Mouse (Mus musculus): ENCODE measurements around the gene Myzap. TPM values are rescaled to one million over a fixed set of nuclear protein-coding genes. Genes with fewer than 3 reads are reported as not detected.
"Not testable (repeated sequence)": the region's sequence is repeated elsewhere in the genome, so short reads cannot be mapped to it uniquely, and the experiment has no call there.

Myzap gene
- polyA plus RNA-seq, 1 experiment from 2014 or later = 4.5 TPM

GRCm38 (mm10) chr9:71624793-71625495, 32.8 kb upstream of the Myzap start:
- DNase-seq (ENCODE audit: low spot score, missing footprints) (peak; percentile 89), ATAC-seq (ENCODE audit: low FRiP score) (no peak)
- H3K27ac ChIP-seq (ENCODE audit: low read depth, low read length) = no peak overlapping the region
- no peak overlapping the region for H3K9ac ChIP-seq (ENCODE audit: low read length)
- no peaks in the 10 kb centered on the region for H3K9me3 ChIP-seq (ENCODE audit: control insufficient read depth, low read length)
- H3K36me3 ChIP-seq (ENCODE audit: control insufficient read depth, insufficient read depth, low read length) = no peaks in the 10 kb centered on the region
- WGBS = 48% methylated on average over 10 of the region's 10 CpGs
- H3K4me3 ChIP-seq (ENCODE audit: low read depth, low read length) = no peak overlapping the region
- H3K27me3 ChIP-seq (ENCODE audit: control insufficient read depth, insufficient read depth, low read length) = no peaks in the 10 kb centered on the region
- H3K4me1 ChIP-seq (ENCODE audit: control insufficient read depth, insufficient read depth, low read length) = no peaks in the 10 kb centered on the region
- no peak overlapping the region for H3K4me2 ChIP-seq

- Histone ChIP-seq H3K9me3 (ENCODE audit: control insufficient read depth, low read length) (no peaks in the 10 kb centered on the region), H3K36me3 (ENCODE audit: control insufficient read depth, insufficient read depth, low read length) (no peaks in the 10 kb centered on the region), H3K4me2 (no peak overlapping the region), H3K4me3 (ENCODE audit: low read depth, low read length) (no peak overlapping the region), H3K27ac (ENCODE audit: low read depth, low read length) (no peak overlapping the region), H3K4me1 (ENCODE audit: control insufficient read depth, insufficient read depth, low read length) (no peaks in the 10 kb centered on the region), H3K9ac (ENCODE audit: low read length) (no peak overlapping the region), H3K27me3 (ENCODE audit: control insufficient read depth, insufficient read depth, low read length) (no peaks in the 10 kb centered on the region)
- ATAC-seq (ENCODE audit: low FRiP score) (0 out of 2 replicates have a peak, but pooled peaks have one; percentile 30), DNase-seq (ENCODE audit: low spot score, missing footprints) (no peak)
- 33% methylated on average over 4 of the region's 4 CpGs for WGBS
Measured at GRCm38 (mm10) chr9:71623871-71624569, 31.9 kb upstream of the Myzap start.

GRCm38 (mm10) chr9:71622593-71622992, 30.4 kb upstream of the Myzap start:
- WGBS = 76% methylated on average over 3 of the region's 3 CpGs
- H3K9ac ChIP-seq (ENCODE audit: low read length) = no peak overlapping the region
- H3K9me3 ChIP-seq (ENCODE audit: control insufficient read depth, low read length) = no peaks in the 10 kb centered on the region
- H3K27ac ChIP-seq (ENCODE audit: low read depth, low read length) = no peak overlapping the region
- no peaks in the 10 kb centered on the region for H3K4me1 ChIP-seq (ENCODE audit: control insufficient read depth, insufficient read depth, low read length)
- no peak overlapping the region for H3K4me3 ChIP-seq (ENCODE audit: low read depth, low read length)
- H3K36me3 ChIP-seq (ENCODE audit: control insufficient read depth, insufficient read depth, low read length) = no peaks in the 10 kb centered on the region
- ATAC-seq (ENCODE audit: low FRiP score) = no peak
- no peaks in the 10 kb centered on the region for H3K27me3 ChIP-seq (ENCODE audit: control insufficient read depth, insufficient read depth, low read length)
- no peak overlapping the region for H3K4me2 ChIP-seq
- no peak for DNase-seq (ENCODE audit: low spot score, missing footprints)

- no peak overlapping the region for H3K27ac ChIP-seq (ENCODE audit: low read depth, low read length)
- WGBS = 85% methylated on average over 4 of the region's 4 CpGs
- H3K9ac ChIP-seq (ENCODE audit: low read length) = no peak overlapping the region
- H3K27me3 ChIP-seq (ENCODE audit: control insufficient read depth, insufficient read depth, low read length) = no peaks in the 10 kb centered on the region
- no peak for DNase-seq (ENCODE audit: low spot score, missing footprints)
- H3K9me3 ChIP-seq (ENCODE audit: control insufficient read depth, low read length) = no peaks in the 10 kb centered on the region
- no peaks in the 10 kb centered on the region for H3K4me1 ChIP-seq (ENCODE audit: control insufficient read depth, insufficient read depth, low read length)
- H3K4me3 ChIP-seq (ENCODE audit: low read depth, low read length) = no peak overlapping the region
- H3K4me2 ChIP-seq = no peak overlapping the region
- no peak for ATAC-seq (ENCODE audit: low FRiP score)
- no peaks in the 10 kb centered on the region for H3K36me3 ChIP-seq (ENCODE audit: control insufficient read depth, insufficient read depth, low read length)
Measured at GRCm38 (mm10) chr9:71621968-71622367, 29.8 kb upstream of the Myzap start.

- not testable (repeated sequence) for DNase-seq (ENCODE audit: low spot score, missing footprints); H3K36me3 ChIP-seq (ENCODE audit: control insufficient read depth, insufficient read depth, low read length); H3K9me3 ChIP-seq (ENCODE audit: control insufficient read depth, low read length); H3K9ac ChIP-seq (ENCODE audit: low read length); H3K4me2 ChIP-seq; H3K27ac ChIP-seq (ENCODE audit: low read depth, low read length); H3K27me3 ChIP-seq (ENCODE audit: control insufficient read depth, insufficient read depth, low read length); H3K4me1 ChIP-seq (ENCODE audit: control insufficient read depth, insufficient read depth, low read length); H3K4me3 ChIP-seq (ENCODE audit: low read depth, low read length); ATAC-seq (ENCODE audit: low FRiP score)
- WGBS = 83% methylated on average over 5 of the region's 5 CpGs
Measured at GRCm38 (mm10) chr9:71620116-71620515, 28.0 kb upstream of the Myzap start.

GRCm38 (mm10) chr9:71617363-71617762, 25.2 kb upstream of the Myzap start:
- Histone ChIP-seq H3K36me3 (ENCODE audit: control insufficient read depth, insufficient read depth, low read length) (no peaks in the 10 kb centered on the region), H3K4me3 (ENCODE audit: low read depth, low read length) (no peak overlapping the region), H3K4me2 (no peak overlapping the region), H3K4me1 (ENCODE audit: control insufficient read depth, insufficient read depth, low read length) (no peaks in the 10 kb centered on the region), H3K27me3 (ENCODE audit: control insufficient read depth, insufficient read depth, low read length) (no peaks in the 10 kb centered on the region), H3K9me3 (ENCODE audit: control insufficient read depth, low read length) (no peaks in the 10 kb centered on the region), H3K9ac (ENCODE audit: low read length) (no peak overlapping the region), H3K27ac (ENCODE audit: low read depth, low read length) (no peak overlapping the region)
- 54% methylated on average over 8 of the region's 8 CpGs for WGBS
- no peak for ATAC-seq (ENCODE audit: low FRiP score)
- no peak for DNase-seq (ENCODE audit: low spot score, missing footprints)

GRCm38 (mm10) chr9:71616185-71616584, 24.0 kb upstream of the Myzap start:
- ATAC-seq (ENCODE audit: low FRiP score) (peak; percentile 24; the same call in 1 of the 2 replicates), DNase-seq (ENCODE audit: low spot score, missing footprints) (peak; percentile 98)
- Histone ChIP-seq H3K27ac (ENCODE audit: low read depth, low read length) (no peak overlapping the region), H3K36me3 (ENCODE audit: control insufficient read depth, insufficient read depth, low read length) (no peaks in the 10 kb centered on the region), H3K27me3 (ENCODE audit: control insufficient read depth, insufficient read depth, low read length) (no peaks in the 10 kb centered on the region), H3K4me3 (ENCODE audit: low read depth, low read length) (no peak overlapping the region), H3K9ac (ENCODE audit: low read length) (no peak overlapping the region), H3K4me1 (ENCODE audit: control insufficient read depth, insufficient read depth, low read length) (no peaks in the 10 kb centered on the region), H3K4me2 (no peak overlapping the region), H3K9me3 (ENCODE audit: control insufficient read depth, low read length) (no peaks in the 10 kb centered on the region)
- 17% methylated on average over 3 of the region's 3 CpGs for WGBS

GRCm38 (mm10) chr9:71614643-71615042, 22.5 kb upstream of the Myzap start:
- H3K9ac ChIP-seq (ENCODE audit: low read length) = no peak overlapping the region
- no peaks in the 10 kb centered on the region for H3K9me3 ChIP-seq (ENCODE audit: control insufficient read depth, low read length)
- H3K27ac ChIP-seq (ENCODE audit: low read depth, low read length) = no peak overlapping the region
- H3K4me3 ChIP-seq (ENCODE audit: low read depth, low read length) = no peak overlapping the region
- WGBS = 29% methylated on average over 2 of the region's 2 CpGs
- ATAC-seq (ENCODE audit: low FRiP score) = no peak
- H3K27me3 ChIP-seq (ENCODE audit: control insufficient read depth, insufficient read depth, low read length) = no peaks in the 10 kb centered on the region
- no peak overlapping the region for H3K4me2 ChIP-seq
- no peaks in the 10 kb centered on the region for H3K36me3 ChIP-seq (ENCODE audit: control insufficient read depth, insufficient read depth, low read length)
- DNase-seq (ENCODE audit: low spot score, missing footprints) = no peak
- H3K4me1 ChIP-seq (ENCODE audit: control insufficient read depth, insufficient read depth, low read length) = no peaks in the 10 kb centered on the region

GRCm38 (mm10) chr9:71612981-71613380, 20.8 kb upstream of the Myzap start:
- Histone ChIP-seq H3K36me3 (ENCODE audit: control insufficient read depth, insufficient read depth, low read length) (no peaks in the 10 kb centered on the region), H3K27me3 (ENCODE audit: control insufficient read depth, insufficient read depth, low read length) (no peaks in the 10 kb centered on the region), H3K4me2 (no peak overlapping the region), H3K9me3 (ENCODE audit: control insufficient read depth, low read length) (no peaks in the 10 kb centered on the region), H3K9ac (ENCODE audit: low read length) (no peak overlapping the region), H3K27ac (ENCODE audit: low read depth, low read length) (no peak overlapping the region), H3K4me3 (ENCODE audit: low read depth, low read length) (no peak overlapping the region), H3K4me1 (ENCODE audit: control insufficient read depth, insufficient read depth, low read length) (no peaks in the 10 kb centered on the region)
- no peak for DNase-seq (ENCODE audit: low spot score, missing footprints)
- ATAC-seq (ENCODE audit: low FRiP score) = no peak
- WGBS = 79% methylated on average over 6 of the region's 6 CpGs

All from midbrain, embryonic 11.5 days (tissue).